Mouse (Mus musculus): ENCODE data around the gene Dglucy. TPM values are rescaled to one million over a fixed set of nuclear protein-coding genes. Genes with fewer than 3 reads are reported as not detected.

Dglucy gene
- polyA plus RNA-seq, 1 experiment: 6.4 TPM

DNA sequence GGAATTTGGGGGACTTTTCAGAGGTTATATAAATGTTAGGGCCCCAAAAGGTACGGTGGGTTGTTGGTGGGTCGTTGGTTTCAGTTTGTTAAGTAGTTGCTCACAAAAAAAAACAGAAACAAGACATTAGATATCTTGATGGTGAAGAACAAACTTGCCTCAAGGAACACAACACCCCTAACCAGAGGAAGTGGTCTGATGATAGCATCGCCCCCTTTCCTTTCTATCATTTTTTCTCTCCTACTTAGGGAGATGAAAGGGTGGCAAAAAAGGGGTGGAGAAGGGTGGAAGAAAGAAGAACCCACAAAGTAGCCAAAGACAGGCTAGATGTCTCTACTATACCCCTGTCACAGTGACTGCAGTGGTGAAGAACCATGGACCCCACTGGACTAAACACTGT, 111.7 kb downstream of the Dglucy start:
- DNase-seq: no peak
- Histone ChIP-seq H3K4me1 (ENCODE audit: control insufficient read depth, insufficient read depth, low read length) (no peaks in the 10 kb centered on the region; the same call in 1 of the 2 replicates), H3K4me3 (replicated peaks; ENCODE audit: extremely low read depth, low read depth, low read length) (no peak overlapping the region)
- TF ChIP-seq CTCF (IDR thresholded peaks at IDR 0.05; ENCODE audit: insufficient read depth, low read length) (no peak), POLR2A (IDR thresholded peaks at IDR 0.05; ENCODE audit: borderline replicate concordance, extremely low read depth, low read depth, low read length) (no peak)
- 76% methylated on average over 3 of the region's 3 CpGs for WGBS

DNA sequence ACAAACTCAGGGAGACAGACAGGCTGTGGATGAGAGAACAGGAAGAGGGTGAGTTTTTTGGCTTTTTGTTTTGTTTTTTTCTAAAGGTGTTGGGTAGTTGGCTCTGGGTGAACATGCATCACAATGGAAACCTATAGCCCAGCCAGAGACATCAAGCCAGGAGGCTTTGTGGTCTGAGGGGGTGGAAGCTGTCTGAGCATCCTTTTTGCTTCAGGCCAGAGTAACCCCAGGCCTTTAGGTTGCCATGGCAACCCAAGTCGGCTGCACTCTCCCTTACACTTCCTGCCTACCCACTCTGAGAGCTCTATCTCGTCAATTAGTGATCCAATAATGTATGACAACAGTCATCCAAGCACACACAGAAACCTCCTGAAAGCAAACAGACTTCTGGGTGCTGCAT, 116.6 kb downstream of the Dglucy start:
- Histone ChIP-seq H3K4me1 (ENCODE audit: control insufficient read depth, insufficient read depth, low read length) (no peaks in the 10 kb centered on the region), H3K4me3 (replicated peaks; ENCODE audit: extremely low read depth, low read depth, low read length) (no peak overlapping the region)
- 12% methylated on average over 2 of the region's 2 CpGs for WGBS
- no peak for DNase-seq
- TF ChIP-seq POLR2A (IDR thresholded peaks at IDR 0.05; ENCODE audit: borderline replicate concordance, extremely low read depth, low read depth, low read length) (no peak), CTCF (IDR thresholded peaks at IDR 0.05; ENCODE audit: insufficient read depth, low read length) (no peak)

DNA sequence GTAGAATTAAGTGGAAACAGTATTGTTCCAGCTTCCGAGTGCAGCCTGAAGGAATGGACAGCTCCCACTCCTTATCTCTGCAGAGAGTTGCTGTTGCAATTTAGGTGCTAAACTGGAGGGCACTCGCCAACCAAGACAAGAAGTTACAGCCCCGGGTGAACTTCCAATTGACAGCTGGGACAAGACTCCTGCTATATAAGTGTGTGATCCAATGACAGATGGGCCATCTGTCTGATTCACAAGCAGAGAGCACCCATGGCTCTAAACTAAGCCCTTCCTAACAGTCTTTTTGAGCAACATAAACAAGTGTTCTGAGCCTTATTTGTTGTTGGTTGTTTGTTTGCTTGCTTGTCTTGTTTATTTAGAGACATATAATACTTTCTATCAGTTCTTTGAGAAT, 117.8 kb downstream of the Dglucy start:
- no peak for TF ChIP-seq POLR2A (IDR thresholded peaks at IDR 0.05; ENCODE audit: borderline replicate concordance, extremely low read depth, low read depth, low read length)
- TF ChIP-seq CTCF (IDR thresholded peaks at IDR 0.05; ENCODE audit: insufficient read depth, low read length): no peak
- DNase-seq: no peak
- Histone ChIP-seq H3K4me3 (replicated peaks; ENCODE audit: extremely low read depth, low read depth, low read length) (no peak overlapping the region), H3K4me1 (ENCODE audit: control insufficient read depth, insufficient read depth, low read length) (no peaks in the 10 kb centered on the region)
- WGBS: 34% methylated on average over 3 of the region's 3 CpGs

DNA sequence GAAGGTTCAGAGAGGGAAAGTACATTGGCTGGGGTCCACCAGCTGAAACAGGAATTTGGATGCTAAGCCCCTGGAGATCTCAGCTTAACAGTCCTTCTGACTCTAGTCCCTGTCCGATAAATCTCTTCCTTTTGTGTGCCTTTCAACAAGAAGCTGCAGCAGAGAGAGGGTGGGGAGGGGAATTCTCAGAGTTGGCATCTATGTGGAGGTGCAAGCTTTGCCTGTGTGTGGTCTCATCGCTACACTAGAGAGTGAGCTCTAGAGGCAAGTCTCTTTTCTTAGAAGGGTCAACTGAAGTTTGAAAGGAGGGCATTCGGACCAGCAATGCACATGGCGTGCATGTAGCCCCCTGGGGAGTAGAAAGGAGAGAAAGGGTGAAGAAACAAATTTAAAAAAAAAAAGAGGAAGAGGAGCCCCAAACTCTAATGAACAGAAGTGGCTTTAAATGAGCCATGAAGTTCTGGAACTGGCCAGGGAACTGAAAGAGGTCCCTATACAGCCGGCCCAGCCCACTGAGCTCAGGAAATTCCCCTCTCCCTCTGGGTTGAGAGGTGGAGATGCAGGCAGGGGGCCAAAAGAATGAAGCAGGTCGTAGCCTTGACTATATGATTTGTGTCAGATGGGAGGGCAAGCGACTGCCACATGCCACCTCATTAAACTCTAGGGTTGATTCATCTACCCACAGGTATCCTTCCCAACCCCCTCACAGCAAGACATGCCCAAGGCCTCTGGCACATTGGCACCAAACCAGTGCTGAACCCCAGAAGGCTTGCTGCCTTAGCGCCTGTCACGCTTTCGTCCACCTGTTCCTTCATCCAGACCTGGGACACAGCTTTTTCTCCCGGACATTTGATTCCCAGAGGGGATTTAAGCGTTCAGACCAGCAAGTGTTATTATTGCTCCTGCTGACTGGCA, 119.1 kb downstream of the Dglucy start:
- WGBS: 34% methylated on average over 12 of the region's 12 CpGs
- DNase-seq: no peak
- no peak overlapping the region for H3K4me3 ChIP-seq (replicated peaks; ENCODE audit: extremely low read depth, low read depth, low read length)
- TF ChIP-seq POLR2A (IDR thresholded peaks at IDR 0.05; ENCODE audit: borderline replicate concordance, extremely low read depth, low read depth, low read length) (no peak), CTCF (IDR thresholded peaks at IDR 0.05; ENCODE audit: insufficient read depth, low read length) (no peak)
- H3K4me1 ChIP-seq (ENCODE audit: control insufficient read depth, insufficient read depth, low read length): no peaks in the 10 kb centered on the region

DNA sequence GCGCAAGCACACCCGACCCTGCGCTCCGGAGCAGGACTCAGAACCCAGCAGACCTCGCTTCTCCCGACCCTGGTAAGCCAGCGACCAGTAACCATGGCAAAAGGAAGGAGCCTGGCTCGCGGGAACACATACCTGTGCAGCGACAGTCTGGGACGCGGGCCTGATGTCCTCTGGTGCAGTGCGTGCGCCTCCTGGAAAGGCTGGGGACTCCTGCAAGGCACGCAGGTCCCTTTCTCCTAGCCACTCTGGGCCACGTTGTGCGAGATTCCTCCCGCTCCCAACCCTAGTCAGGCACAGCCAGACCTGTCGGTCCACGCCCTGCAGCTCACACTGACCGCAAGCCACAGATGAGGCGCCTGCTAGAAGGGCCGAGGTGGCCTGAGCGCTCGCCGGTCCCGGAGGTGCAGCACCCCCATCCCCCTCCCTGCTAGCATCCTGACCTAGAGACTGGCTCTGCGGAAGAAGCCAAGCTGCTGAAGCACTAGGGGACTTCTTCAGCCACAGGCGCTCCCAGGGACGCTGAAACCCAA, 120.3 kb downstream of the Dglucy start:
- no peak for TF ChIP-seq POLR2A (IDR thresholded peaks at IDR 0.05; ENCODE audit: borderline replicate concordance, extremely low read depth, low read depth, low read length)
- no peak for TF ChIP-seq CTCF (IDR thresholded peaks at IDR 0.05; ENCODE audit: insufficient read depth, low read length)
- no peaks in the 10 kb centered on the region for H3K4me1 ChIP-seq (ENCODE audit: control insufficient read depth, insufficient read depth, low read length)
- no peak for DNase-seq
- peak overlapping the region; percentile 4 for H3K4me3 ChIP-seq (replicated peaks; ENCODE audit: extremely low read depth, low read depth, low read length)
- WGBS: 2% methylated on average over 30 of the region's 30 CpGs

DNA sequence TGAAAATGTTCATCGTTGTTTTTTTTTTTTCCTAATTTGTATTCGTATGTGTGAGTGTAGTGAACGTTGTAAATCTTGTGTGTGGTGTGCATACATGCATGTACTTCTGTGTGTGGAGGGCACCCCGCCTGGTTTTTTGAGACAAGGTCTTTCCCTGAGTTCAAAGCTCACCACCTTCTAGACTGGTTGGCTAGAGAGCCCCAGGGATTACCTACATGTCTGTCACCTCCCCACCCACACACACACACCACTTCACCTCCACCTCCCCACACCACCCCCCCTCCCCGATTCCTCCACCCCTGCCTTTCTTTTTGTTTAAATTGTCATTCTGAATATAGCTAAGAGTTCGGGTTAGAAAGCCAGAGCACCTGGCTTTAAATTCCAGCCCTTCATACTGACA, 122.0 kb downstream of the Dglucy start:
- Histone ChIP-seq H3K4me1 (ENCODE audit: control insufficient read depth, insufficient read depth, low read length) (no peaks in the 10 kb centered on the region), H3K4me3 (replicated peaks; ENCODE audit: extremely low read depth, low read depth, low read length) (no peak overlapping the region)
- TF ChIP-seq CTCF (IDR thresholded peaks at IDR 0.05; ENCODE audit: insufficient read depth, low read length) (no peak), POLR2A (IDR thresholded peaks at IDR 0.05; ENCODE audit: borderline replicate concordance, extremely low read depth, low read depth, low read length) (no peak)
- DNase-seq: no peak
- 60% methylated on average over 6 of the region's 6 CpGs for whole genome bisulfite sequencing

DNA sequence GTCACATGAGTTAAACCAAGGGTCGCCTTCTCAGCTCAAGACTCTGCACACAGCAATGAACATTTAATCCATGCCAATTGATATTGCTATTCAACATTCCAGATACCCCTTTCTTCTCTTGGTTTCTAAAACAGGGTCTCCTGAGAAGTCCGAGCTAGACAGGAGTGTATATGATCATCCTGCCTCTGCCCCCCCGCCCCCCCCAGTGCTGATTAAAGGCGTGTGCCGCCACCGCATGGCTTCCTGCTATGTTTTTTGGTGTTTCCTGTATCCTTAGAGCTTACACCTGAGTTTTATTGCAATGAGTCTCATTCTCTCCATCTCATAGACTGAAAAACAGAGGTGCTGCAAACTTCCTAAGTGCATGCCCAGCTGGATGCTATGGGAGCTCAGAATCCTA, 122.5 kb downstream of the Dglucy start:
- WGBS: 56% methylated on average over 6 of the region's 6 CpGs
- Histone ChIP-seq H3K4me1 (ENCODE audit: control insufficient read depth, insufficient read depth, low read length) (no peaks in the 10 kb centered on the region), H3K4me3 (replicated peaks; ENCODE audit: extremely low read depth, low read depth, low read length) (no peak overlapping the region)
- TF ChIP-seq CTCF (IDR thresholded peaks at IDR 0.05; ENCODE audit: insufficient read depth, low read length) (no peak), POLR2A (IDR thresholded peaks at IDR 0.05; ENCODE audit: borderline replicate concordance, extremely low read depth, low read depth, low read length) (no peak)
- no peak for DNase-seq

DNA sequence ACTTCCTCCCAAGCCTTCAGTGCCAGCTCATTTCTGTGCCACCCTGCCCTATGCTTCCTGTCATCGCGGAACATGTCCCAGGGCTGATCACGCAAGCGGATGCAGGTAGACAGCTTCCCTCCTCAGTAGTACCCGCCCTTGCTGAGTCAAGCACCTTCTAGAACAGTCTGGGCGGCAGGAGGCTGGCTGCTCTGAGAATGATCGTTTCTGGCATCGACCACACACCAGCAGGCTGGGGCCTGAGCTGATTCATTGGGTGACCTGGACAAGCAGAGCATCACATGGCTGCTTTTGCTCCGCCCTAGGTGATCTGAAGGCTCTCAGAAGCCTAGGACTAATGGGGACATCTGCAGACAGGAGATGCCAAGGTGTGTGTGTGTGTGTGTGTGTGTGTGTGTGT, 124.9 kb downstream of the Dglucy start:
- WGBS: 64% methylated on average over 9 of the region's 9 CpGs
- DNase-seq: no peak

DNA sequence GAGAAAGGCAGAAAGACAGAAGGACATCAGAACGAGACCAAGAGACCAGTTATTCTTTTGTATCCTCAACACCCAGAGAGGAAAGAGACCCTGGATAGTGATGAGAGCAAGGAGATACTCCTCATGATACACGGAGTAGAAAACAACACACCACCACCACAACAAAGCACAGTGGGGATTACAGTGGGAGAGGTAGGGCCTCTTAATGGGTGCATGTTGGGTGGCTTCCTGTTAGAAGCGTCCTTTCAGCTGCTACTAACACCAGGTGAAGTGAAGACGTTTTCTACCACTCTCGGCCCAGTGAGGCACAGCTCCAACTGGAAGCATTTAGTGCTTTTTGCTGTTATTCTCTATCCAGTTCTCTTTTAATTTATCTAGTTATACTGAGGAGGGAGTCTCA, 128.0 kb downstream of the Dglucy start:
- WGBS: 74% methylated on average over 5 of the region's 5 CpGs

More for the DNA sequence above, 124.9 kb downstream of the Dglucy start:
- peaks cover 2% of the 10 kb centered on the region; the same call in 1 of the 2 replicates for H3K4me1 ChIP-seq (ENCODE audit: control insufficient read depth, insufficient read depth, low read length)
- TF ChIP-seq CTCF (IDR thresholded peaks at IDR 0.05; ENCODE audit: insufficient read depth, low read length) (no peak), POLR2A (IDR thresholded peaks at IDR 0.05; ENCODE audit: borderline replicate concordance, extremely low read depth, low read depth, low read length) (no peak)
- H3K4me3 ChIP-seq (replicated peaks; ENCODE audit: extremely low read depth, low read depth, low read length): no peak overlapping the region

More for the DNA sequence above, 128.0 kb downstream of the Dglucy start:
- Histone ChIP-seq H3K4me1 (ENCODE audit: control insufficient read depth, insufficient read depth, low read length) (peaks cover 2% of the 10 kb centered on the region; the same call in 1 of the 2 replicates), H3K4me3 (replicated peaks; ENCODE audit: extremely low read depth, low read depth, low read length) (no peak overlapping the region)
- no peak for DNase-seq
- TF ChIP-seq CTCF (IDR thresholded peaks at IDR 0.05; ENCODE audit: insufficient read depth, low read length) (no peak), POLR2A (IDR thresholded peaks at IDR 0.05; ENCODE audit: borderline replicate concordance, extremely low read depth, low read depth, low read length) (no peak)

All from lung, adult 2 months (tissue).